Mouse (Mus musculus) liver, adult 10 weeks (tissue): ENCODE data around the gene Gm21760. TPM values are rescaled to one million over a fixed set of nuclear protein-coding genes. Genes with fewer than 3 reads are reported as not detected.

ENCODE experiments used
- polyA plus RNA-seq: library from polyadenylated mRNA; stranded (reverse); fragments of 350-450 nt; fragmentation: Illumina TruSeq; extraction: RNeasy Lipid Tissue Mini Kit (QIAGEN cat#74804); gene quantifications from one replicate; pipeline ENCODE4 v1.2.3, GENCODE M21; 2014; ENCODE audit warnings: low read depth, low replicate concordance

Gene Gm21760
- polyA plus RNA-seq: not detected

GRCm38 (mm10) chrY:80133479-80133878 is at the start of gene Gm21760:
Gene Gm21760 (plus strand): TSS chrY:80133779.

